22 mouse cellular contexts compared by ENCODE assay signal in the genomic region with DNA sequence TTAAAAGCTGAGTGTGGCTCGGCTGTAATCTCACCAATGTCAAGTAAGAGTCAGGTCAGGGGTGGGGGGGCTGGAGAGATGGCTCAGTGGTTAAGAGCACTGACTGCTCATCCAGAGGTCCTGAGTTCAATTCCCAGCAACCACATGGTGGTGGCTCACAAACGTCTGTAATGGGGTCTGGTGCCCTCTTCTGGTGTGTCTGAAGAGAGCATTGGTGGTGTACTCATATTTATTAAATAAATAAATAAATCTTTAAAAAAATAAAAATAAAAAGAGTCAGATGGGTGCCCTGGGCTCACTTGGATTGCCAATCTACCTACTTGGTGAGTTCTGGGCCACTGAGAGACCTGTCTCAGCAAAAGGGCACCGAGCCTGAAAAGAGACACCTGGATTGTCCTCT. TPM values are rescaled to one million over a fixed set of nuclear protein-coding genes. Genes with fewer than 3 reads are reported as not detected.
DNase-seq lines count a peak whose midpoint lies in the region; ATAC-seq and TF ChIP-seq lines count a peak whose summit lies in the region.
"Had no signal": no experiment of that assay in that cellular context is flagged by ENCODE, and none has a peak within 500 bp of the region (broad histone marks: within the 10 kb centered on the region; RNA-seq: fewer than 3 reads in every experiment).

No protein-coding gene starts in this region.

- no peak for DNase-seq in gastrocnemius, adult 2 months
- DNase-seq in gastrocnemius, adult 18-20 months (ENCODE audit: low spot score): no peak
- no peak for DNase-seq in left cerebral cortex, adult 2 months (ENCODE audit: extremely low spot score in 1 of 2, low spot score in 2 of 2)
- DNase-seq in left cerebral cortex, adult 18-20 months (ENCODE audit: low spot score in 2 of 2): no peak
- DNase-seq: adrenal gland, postnatal 10 days; cerebellum, adult 18-20 months; cerebellum, adult 9-10 months; cerebellum, postnatal 14 days; gastrocnemius, postnatal 25 days; heart, postnatal 14 days; heart, postnatal 4 days had no signal

- ATAC-seq in intestine, postnatal 0 days: no peak
- ATAC-seq in intestine, embryonic 16.5 days: no peak
- ATAC-seq: forebrain, embryonic 13.5 days; forebrain, embryonic 16.5 days; hindbrain, postnatal 0 days; inflammation-experienced regulatory T-cells, adult 6 months; Patski had no signal

- H3K27me3 ChIP-seq in intestine, postnatal 0 days (replicated peaks; ENCODE audit: control insufficient read depth, insufficient read depth, low read length): no peaks in the 10 kb centered on the region
- H3K27me3 ChIP-seq in intestine, embryonic 16.5 days (replicated peaks; ENCODE audit: control insufficient read depth, insufficient read depth, low read length): no peaks in the 10 kb centered on the region
- H3K27me3 ChIP-seq: heart, embryonic 12.5 days; heart, embryonic 15.5 days; Patski had no signal

- H3K9me3 ChIP-seq in intestine, postnatal 0 days (ENCODE audit: control insufficient read depth): no peaks in the 10 kb centered on the region
- H3K9me3 ChIP-seq in intestine, embryonic 16.5 days (ENCODE audit: control insufficient read depth, low read length): no peaks in the 10 kb centered on the region
- H3K9me3 ChIP-seq: forebrain, embryonic 10.5 days; forebrain, embryonic 13.5 days; heart, embryonic 12.5 days; heart, embryonic 15.5 days had no signal

- H3K4me2 ChIP-seq in intestine, postnatal 0 days (replicated peaks; ENCODE audit: low read depth): no peak overlapping the region
- H3K4me2 ChIP-seq in intestine, embryonic 16.5 days (ENCODE audit: low read depth, low read length): no peak overlapping the region
- H3K4me2 ChIP-seq: forebrain, embryonic 13.5 days; heart, embryonic 12.5 days; heart, embryonic 15.5 days; hindbrain, embryonic 14.5 days had no signal

- peaks cover 3% of the 10 kb centered on the region; the same call in 1 of the 2 replicates for H3K36me3 ChIP-seq in intestine, postnatal 0 days (ENCODE audit: control insufficient read depth, insufficient read depth)
- no peaks in the 10 kb centered on the region for H3K36me3 ChIP-seq in intestine, embryonic 16.5 days (ENCODE audit: control insufficient read depth, insufficient read depth, low read length)
- H3K36me3 ChIP-seq: forebrain, embryonic 10.5 days had no signal

- TF ChIP-seq CTCF in gastrocnemius, adult 2 months (IDR thresholded peaks at IDR 0.05): peak; percentile 23; the same call in 1 of the 2 replicates
- TF ChIP-seq CTCF in intestine, postnatal 0 days (IDR thresholded peaks at IDR 0.05; ENCODE audit: low read depth): 0 out of 2 replicates have a peak, but pooled peaks have one; percentile 9
- peak; percentile 14 for TF ChIP-seq CTCF in left cerebral cortex, adult 2 months (IDR thresholded peaks at IDR 0.05)

- no peaks in the 10 kb centered on the region for H3K4me1 ChIP-seq in intestine, postnatal 0 days (replicated peaks; ENCODE audit: control insufficient read depth, insufficient read depth, low read length)
- peaks cover 10% of the 10 kb centered on the region for H3K4me1 ChIP-seq in intestine, embryonic 16.5 days (ENCODE audit: control insufficient read depth, insufficient read depth, low read length)

- intact Hi-C loops in gastrocnemius, adult 2 months (cut with DNase I): no loop called here
- intact Hi-C loops in left cerebral cortex, adult 2 months (cut with DNase I): no loop called here

- no peak overlapping the region for H3K9ac ChIP-seq in intestine, postnatal 0 days (ENCODE audit: low read depth, low read length)
- H3K9ac ChIP-seq in intestine, embryonic 16.5 days (ENCODE audit: low read depth, low read length): no peak overlapping the region
- H3K9ac ChIP-seq: forebrain, embryonic 13.5 days; heart, embryonic 12.5 days; heart, embryonic 15.5 days; hindbrain, embryonic 14.5 days had no signal

- H3K4me3 ChIP-seq in gastrocnemius, adult 2 months: no peak overlapping the region
- H3K4me3 ChIP-seq in intestine, postnatal 0 days (ENCODE audit: low read depth, low read length): no peak overlapping the region
- no peak overlapping the region for H3K4me3 ChIP-seq in intestine, embryonic 16.5 days (ENCODE audit: low read length)
- H3K4me3 ChIP-seq in left cerebral cortex, adult 2 months: no peak overlapping the region
- H3K4me3 ChIP-seq: forebrain, embryonic 10.5 days; forebrain, embryonic 13.5 days; heart, embryonic 12.5 days; heart, embryonic 15.5 days had no signal

- no peak overlapping the region for H3K27ac ChIP-seq in gastrocnemius, adult 2 months
- H3K27ac ChIP-seq in intestine, postnatal 0 days (ENCODE audit: low read depth, low read length): no peak overlapping the region
- no peak overlapping the region for H3K27ac ChIP-seq in intestine, embryonic 16.5 days (ENCODE audit: low read length)
- H3K27ac ChIP-seq in left cerebral cortex, adult 2 months: no peak overlapping the region
- H3K27ac ChIP-seq: forebrain, embryonic 10.5 days; forebrain, embryonic 13.5 days; heart, embryonic 15.5 days; hindbrain, embryonic 14.5 days; hindbrain, postnatal 0 days had no signal

- WGBS in intestine, postnatal 0 days: 93% methylated on average over 3 of the region's 3 CpGs
- WGBS in intestine, embryonic 16.5 days: 88% methylated on average over 3 of the region's 3 CpGs

RNA-seq across cellular contexts. Expression of gene Tgfbr3, which starts 25.6 kb away (rescaled TPM):
- 10 to 100 TPM; 20.5 to 22.9 TPM for total RNA-seq in gastrocnemius, adult 2 months (2021)
- total RNA-seq in gastrocnemius, adult 18-20 months (2021): 10 to 100 TPM; 14.5 to 15.8 TPM
- 7.0 and 7.5 TPM in 2 replicates for polyA plus RNA-seq in intestine, postnatal 0 days (2015; fragmentation: Nextera tagmentation; extraction: Ambion mirVana)
- polyA plus RNA-seq in intestine, embryonic 16.5 days (2015; fragmentation: Nextera tagmentation; extraction: Ambion mirVana): 14.6 and 14.9 TPM in 2 replicates
- 10 to 100 TPM; 10.8 to 11.3 TPM for total RNA-seq in left cerebral cortex, adult 2 months (2021)
- 10 to 100 TPM; 12.2 to 13.4 TPM for total RNA-seq in left cerebral cortex, adult 18-20 months (2021)
